Mouse (Mus musculus) forebrain, embryonic 10.5 days (tissue): ENCODE measurements around the gene Zbtb25. TPM values are rescaled to one million over a fixed set of nuclear protein-coding genes. Genes with fewer than 3 reads are reported as not detected.

Experiments used
- DNase-seq: peaks from one replicate; pipeline ENCODE4 v3.0.0-alpha.2; 2017; ENCODE audit warnings: low spot score; ENCODE audit errors: extremely low spot score
- H3K27ac ChIP-seq: fragments of 300-500 bp; sonication (generic); 2 replicates; pipeline ENCODE4 v1.5.1; 2016; ENCODE audit warnings: mild to moderate bottlenecking
- H3K27me3 ChIP-seq: fragments of 300-500 bp; sonication (generic); 2 replicates; pipeline ENCODE4 v1.6.1; 2016; ENCODE audit warnings: mild to moderate bottlenecking; ENCODE audit not compliant: poor library complexity, severe bottlenecking
- H3K36me3 ChIP-seq: fragments of 300-500 bp; sonication (generic); replicated peaks from 2 replicates; pipeline ENCODE4 v1.6.1; 2016; ENCODE audit warnings: mild to moderate bottlenecking, moderate library complexity
- H3K4me1 ChIP-seq: fragments of 300-500 bp; sonication (generic); 2 replicates; pipeline ENCODE4 v1.6.1; 2016
- H3K4me3 ChIP-seq: fragments of 300-500 bp; sonication (generic); 2 replicates; pipeline ENCODE4 v1.5.1; 2016; ENCODE audit warnings: mild to moderate bottlenecking, moderate library complexity
- H3K9me3 ChIP-seq: fragments of 300-500 bp; sonication (generic); 2 replicates; pipeline ENCODE4 v1.6.1; 2016; ENCODE audit warnings: mild to moderate bottlenecking, moderate library complexity
- WGBS: fragments of 180-500 bp; shearing (Covaris S2); methylation state at CpG from one replicate; pipeline ENCODE4 v1.1.7; 2016; 5-methylcytosine and 5-hydroxymethylcytosine counted together
- polyA plus RNA-seq: library from polyadenylated mRNA; unstranded; fragments of >200 nt; fragmentation: Nextera tagmentation; extraction: Ambion mirVana; gene quantifications from 2 replicates; pipeline ENCODE4 v1.2.1, GENCODE M21; 2016

Gene Zbtb25
- polyA plus RNA-seq, 1 experiment from 2014 or later, result 18.6 TPM

DNA sequence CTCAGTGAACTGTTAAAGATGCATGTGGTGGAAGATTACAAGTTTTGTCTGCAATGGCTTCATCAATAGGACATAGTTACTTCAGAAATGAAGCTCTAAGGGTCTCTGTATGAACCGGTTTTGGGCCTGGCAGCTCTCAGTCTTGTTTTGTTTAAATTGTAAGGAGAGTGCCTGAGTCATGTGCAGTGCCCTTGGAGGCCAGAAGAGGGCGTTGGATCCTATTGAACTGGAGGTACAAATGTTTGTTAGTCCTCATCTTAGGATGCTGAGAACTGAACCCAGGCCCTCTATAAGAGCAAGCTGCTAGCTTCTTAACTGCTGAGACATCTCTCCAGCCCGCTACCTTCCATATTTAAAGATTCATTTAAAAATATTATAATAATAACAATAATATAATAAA, 32.3 kb upstream of the Zbtb25 start:
- H3K4me1 ChIP-seq, result peaks cover 29% of the 10 kb centered on the region
- no peak overlapping the region for H3K27ac ChIP-seq
- H3K36me3 ChIP-seq, result no peaks in the 10 kb centered on the region
- no peak overlapping the region for H3K4me3 ChIP-seq
- H3K9me3 ChIP-seq, result no peaks in the 10 kb centered on the region
- 59% methylated on average over 3 of the region's 3 CpGs for WGBS
- no peak for DNase-seq
- peaks cover 44% of the 10 kb centered on the region for H3K27me3 ChIP-seq

DNA sequence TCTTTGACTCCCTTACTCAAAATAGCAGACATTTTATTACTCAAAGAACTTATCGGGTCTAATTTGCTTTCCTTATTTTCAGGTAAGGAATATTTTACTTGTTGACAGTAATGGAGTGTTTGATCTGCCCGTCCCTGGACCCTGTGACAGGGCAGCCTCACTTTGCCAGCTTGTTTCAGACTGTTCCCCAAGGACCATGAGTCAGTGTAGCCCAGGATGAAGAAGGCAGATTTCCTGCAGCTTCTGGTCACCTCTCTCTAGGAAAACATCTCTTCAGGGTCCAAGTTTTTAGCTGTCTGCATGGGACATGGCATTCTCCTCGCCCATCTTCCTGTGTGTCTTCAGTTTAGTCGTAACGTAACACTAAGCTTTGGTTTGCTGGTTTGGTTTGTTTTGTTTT, 27.9 kb upstream of the Zbtb25 start:
- DNase-seq, result no peak
- 84% methylated on average over 5 of the region's 5 CpGs for WGBS
- Histone ChIP-seq H3K4me1 (no peaks in the 10 kb centered on the region), H3K27me3 (peaks cover 9% of the 10 kb centered on the region), H3K27ac (no peak overlapping the region), H3K9me3 (no peaks in the 10 kb centered on the region), H3K36me3 (no peaks in the 10 kb centered on the region), H3K4me3 (no peak overlapping the region)

DNA sequence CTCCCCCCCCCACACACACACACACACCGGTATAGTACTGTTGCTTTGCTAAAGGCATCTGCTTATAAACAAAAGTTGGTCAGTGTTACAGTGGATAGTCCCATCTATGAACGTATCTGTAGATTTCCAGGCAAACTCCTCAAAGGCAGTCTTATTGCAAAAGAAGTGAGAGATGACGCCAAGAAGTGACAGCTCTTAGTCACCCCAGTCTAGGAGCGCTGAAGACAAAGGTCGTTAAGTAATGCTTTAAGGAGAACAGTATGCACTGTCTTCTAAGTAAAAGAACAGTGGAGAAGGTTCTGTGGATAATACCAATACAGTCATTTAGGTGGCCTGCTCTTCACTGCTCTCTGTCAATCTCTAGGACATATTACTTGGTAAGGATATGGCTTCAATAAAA, 23.6 kb upstream of the Zbtb25 start:
- Histone ChIP-seq H3K4me3 (no peak overlapping the region), H3K36me3 (peaks cover 27% of the 10 kb centered on the region), H3K27ac (no peak overlapping the region), H3K27me3 (no peaks in the 10 kb centered on the region), H3K4me1 (no peaks in the 10 kb centered on the region), H3K9me3 (no peaks in the 10 kb centered on the region)
- DNase-seq, result no peak
- 84% methylated on average over 5 of the region's 5 CpGs for WGBS

DNA sequence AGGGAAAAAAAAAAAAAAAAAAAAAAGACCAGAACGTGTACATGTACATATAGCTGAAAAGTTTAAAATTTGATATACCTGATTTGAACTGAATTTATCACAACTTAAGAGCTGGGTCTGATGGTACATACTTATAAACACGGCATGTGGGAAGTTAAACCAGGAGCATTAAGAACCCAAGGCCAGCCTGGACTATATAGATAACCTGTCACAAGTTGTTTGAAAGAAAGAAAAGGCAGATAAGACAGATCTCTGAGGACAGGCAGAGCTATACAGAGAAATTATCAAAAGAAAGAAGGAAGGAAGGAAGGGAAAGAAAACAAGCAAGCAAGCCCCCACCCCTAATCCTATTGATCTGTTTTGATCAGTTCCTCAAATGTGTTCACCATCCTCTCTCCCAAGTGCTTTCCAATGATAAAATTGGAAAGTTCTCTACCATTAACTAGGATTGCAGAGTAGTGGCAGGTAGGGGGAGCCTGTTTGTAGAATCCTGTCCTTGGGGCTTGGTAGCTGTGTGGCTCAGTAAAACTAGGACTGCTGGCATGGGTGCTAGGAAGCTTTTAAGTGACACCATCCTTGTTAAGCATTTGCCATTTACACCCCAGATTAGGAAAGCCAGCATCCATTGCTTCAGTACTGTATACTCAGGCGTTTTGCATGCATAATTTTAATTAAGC, 22.3 kb upstream of the Zbtb25 start:
- Histone ChIP-seq H3K4me1 (no peaks in the 10 kb centered on the region), H3K9me3 (no peaks in the 10 kb centered on the region), H3K27ac (no peak overlapping the region), H3K27me3 (no peaks in the 10 kb centered on the region), H3K36me3 (peaks cover 34% of the 10 kb centered on the region), H3K4me3 (no peak overlapping the region)
- DNase-seq, result no peak
- WGBS, result 83% methylated on average over 3 of the region's 3 CpGs

GRCm38 (mm10) chr12:76388794-76389193, 19.4 kb upstream of the Zbtb25 start:
- 95% methylated on average over 11 of the region's 11 CpGs for WGBS
- peaks cover 61% of the 10 kb centered on the region for H3K36me3 ChIP-seq

DNA sequence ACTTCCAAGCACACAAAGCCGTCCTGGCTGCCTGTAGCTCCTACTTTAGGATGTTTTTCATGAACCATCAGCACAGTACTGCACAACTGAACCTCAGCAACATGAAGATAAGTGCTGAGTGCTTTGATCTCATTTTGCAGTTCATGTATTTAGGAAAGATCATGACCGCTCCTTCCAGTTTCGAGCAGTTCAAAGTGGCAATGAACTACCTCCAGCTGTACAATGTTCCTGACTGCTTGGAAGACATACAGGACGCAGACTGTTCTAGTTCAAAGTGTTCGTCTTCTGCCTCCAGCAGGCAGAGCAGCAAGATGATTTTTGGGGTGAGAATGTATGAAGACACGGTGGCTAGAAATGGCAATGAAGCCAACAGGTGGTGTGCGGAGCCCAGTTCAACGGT, 15.9 kb upstream of the Zbtb25 start:
- Histone ChIP-seq H3K36me3 (peaks cover 75% of the 10 kb centered on the region), H3K4me1 (no peaks in the 10 kb centered on the region), H3K4me3 (no peak overlapping the region), H3K27ac (no peak overlapping the region), H3K27me3 (no peaks in the 10 kb centered on the region), H3K9me3 (no peaks in the 10 kb centered on the region)
- no peak for DNase-seq
- 96% methylated on average over 8 of the region's 8 CpGs for WGBS

More at GRCm38 (mm10) chr12:76388794-76389193, 19.4 kb upstream of the Zbtb25 start:
- no peak overlapping the region for H3K4me3 ChIP-seq
- no peak overlapping the region for H3K27ac ChIP-seq
- DNase-seq, result no peak
- H3K9me3 ChIP-seq, result no peaks in the 10 kb centered on the region
- no peaks in the 10 kb centered on the region for H3K4me1 ChIP-seq
- H3K27me3 ChIP-seq, result no peaks in the 10 kb centered on the region

GRCm38 (mm10) chr12:76380151-76380550, 10.7 kb upstream of the Zbtb25 start:
- Histone ChIP-seq H3K9me3 (no peaks in the 10 kb centered on the region), H3K27me3 (no peaks in the 10 kb centered on the region), H3K4me3 (no peak overlapping the region), H3K4me1 (0 out of 2 replicates have a peak, but pooled peaks cover 5% of the 10 kb centered on the region), H3K36me3 (peaks cover 38% of the 10 kb centered on the region), H3K27ac (no peak overlapping the region)
- WGBS, result 93% methylated on average over 7 of the region's 7 CpGs
- DNase-seq, result no peak

- 92% methylated on average over 5 of the region's 5 CpGs for WGBS
- no peaks in the 10 kb centered on the region for H3K9me3 ChIP-seq
Observed at GRCm38 (mm10) chr12:76378556-76378955, 9.2 kb upstream of the Zbtb25 start.

GRCm38 (mm10) chr12:76377726-76378125, 8.3 kb upstream of the Zbtb25 start:
- DNase-seq, result no peak
- 96% methylated on average over 3 of the region's 3 CpGs for WGBS
- Histone ChIP-seq H3K4me1 (peaks cover 24% of the 10 kb centered on the region), H3K27me3 (no peaks in the 10 kb centered on the region), H3K36me3 (peaks cover 17% of the 10 kb centered on the region), H3K4me3 (no peak overlapping the region), H3K9me3 (no peaks in the 10 kb centered on the region), H3K27ac (no peak overlapping the region)

More at GRCm38 (mm10) chr12:76378556-76378955, 9.2 kb upstream of the Zbtb25 start:
- Histone ChIP-seq H3K27me3 (no peaks in the 10 kb centered on the region), H3K27ac (no peak overlapping the region), H3K4me3 (no peak overlapping the region), H3K4me1 (peaks cover 19% of the 10 kb centered on the region), H3K36me3 (peaks cover 23% of the 10 kb centered on the region)
- no peak for DNase-seq

GRCm38 (mm10) chr12:76377059-76377458, 7.7 kb upstream of the Zbtb25 start:
- no peak for DNase-seq
- H3K4me1 ChIP-seq, result peaks cover 31% of the 10 kb centered on the region
- H3K27me3 ChIP-seq, result no peaks in the 10 kb centered on the region
- no peaks in the 10 kb centered on the region for H3K9me3 ChIP-seq
- WGBS, result 97% methylated on average over 6 of the region's 6 CpGs
- peaks cover 15% of the 10 kb centered on the region for H3K36me3 ChIP-seq
- H3K4me3 ChIP-seq, result no peak overlapping the region
- no peak overlapping the region for H3K27ac ChIP-seq

DNA sequence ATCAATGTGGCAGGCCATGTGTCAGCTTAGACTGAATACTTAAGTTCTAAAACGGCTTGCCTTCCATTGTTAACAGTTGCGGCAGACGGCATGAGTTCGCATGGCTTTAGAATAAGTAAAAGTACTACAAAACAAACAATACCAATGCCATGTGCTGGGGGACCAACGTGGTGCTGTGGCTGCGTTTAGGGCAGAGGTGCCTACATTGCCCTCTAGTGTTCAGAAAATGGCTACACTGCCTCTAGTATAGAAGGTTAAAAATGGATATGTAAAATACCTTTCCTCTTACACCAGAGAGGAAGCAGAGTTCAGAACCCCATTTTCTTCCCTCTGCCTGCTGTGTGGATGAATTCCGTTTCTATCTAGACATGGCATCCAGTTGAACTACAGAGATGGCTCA, 7.2 kb upstream of the Zbtb25 start:
- Histone ChIP-seq H3K9me3 (no peaks in the 10 kb centered on the region), H3K27ac (no peak overlapping the region), H3K27me3 (no peaks in the 10 kb centered on the region), H3K4me3 (no peak overlapping the region), H3K4me1 (peaks cover 35% of the 10 kb centered on the region), H3K36me3 (peaks cover 11% of the 10 kb centered on the region)
- DNase-seq, result no peak
- 51% methylated on average over 7 of the region's 7 CpGs for WGBS

DNA sequence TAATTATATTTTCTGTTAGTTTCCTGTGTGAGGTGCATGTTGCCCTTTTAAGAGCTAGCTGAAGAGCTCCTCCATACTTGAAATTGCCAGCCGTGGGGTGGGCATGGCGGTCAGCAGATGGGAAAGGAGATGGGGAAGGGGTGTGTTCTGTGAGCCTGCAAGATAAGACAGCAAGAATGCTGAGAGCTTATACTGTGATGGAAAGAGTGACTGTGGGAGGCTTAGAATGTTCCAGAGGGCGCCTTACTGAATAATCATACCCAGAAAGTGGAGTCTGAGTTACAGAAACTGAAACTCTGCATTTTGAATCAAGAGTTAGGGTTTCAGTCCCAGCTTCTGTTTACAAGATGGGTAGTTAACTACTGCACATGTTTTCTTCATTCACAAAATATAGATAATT, 6.1 kb upstream of the Zbtb25 start:
- no peak overlapping the region for H3K4me3 ChIP-seq
- peaks cover 38% of the 10 kb centered on the region for H3K4me1 ChIP-seq
- no peaks in the 10 kb centered on the region for H3K9me3 ChIP-seq
- H3K36me3 ChIP-seq, result 0 out of 2 replicates have a peak, but pooled peaks cover 5% of the 10 kb centered on the region
- no peak for DNase-seq
- 91% methylated on average over 3 of the region's 3 CpGs for WGBS
- H3K27me3 ChIP-seq, result no peaks in the 10 kb centered on the region
- H3K27ac ChIP-seq, result no peak overlapping the region

GRCm38 (mm10) chr12:76374911-76375310, 5.5 kb upstream of the Zbtb25 start:
- Histone ChIP-seq H3K27ac (no peak overlapping the region), H3K9me3 (no peaks in the 10 kb centered on the region), H3K36me3 (0 out of 2 replicates have a peak, but pooled peaks cover 3% of the 10 kb centered on the region), H3K4me1 (peaks cover 38% of the 10 kb centered on the region), H3K27me3 (no peaks in the 10 kb centered on the region), H3K4me3 (no peak overlapping the region)
- WGBS, result 88% methylated on average over 4 of the region's 4 CpGs
- DNase-seq, result no peak
